ENCODE assay signal across 12 mouse cellular contexts in the genomic region with DNA sequence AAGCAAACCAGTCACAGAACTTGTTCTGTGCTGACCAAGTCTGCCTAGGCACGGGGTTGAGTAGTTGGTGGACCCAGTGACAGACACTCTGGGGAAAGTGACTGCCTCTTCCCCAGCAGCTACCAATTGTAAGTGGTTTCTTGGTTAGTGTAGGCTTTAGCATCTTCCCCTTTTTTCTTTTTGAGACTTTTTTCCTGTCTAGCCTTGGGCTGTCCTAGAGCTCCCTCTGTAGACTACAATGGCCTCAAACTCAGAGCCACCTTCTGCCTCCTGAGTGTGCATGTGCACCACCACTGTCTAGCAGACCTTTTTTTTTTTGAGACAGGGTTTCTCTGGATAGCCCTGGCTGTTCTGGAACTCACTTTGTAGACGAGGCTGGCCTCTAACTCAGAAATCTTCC. TPM values are rescaled to one million over a fixed set of nuclear protein-coding genes. Genes with fewer than 3 reads are reported as not detected.
DNase-seq lines count a peak whose midpoint lies in the region; ATAC-seq and TF ChIP-seq lines count a peak whose summit lies in the region.
"Had no signal": no experiment of that assay in that cellular context is flagged by ENCODE, and none has a peak within 500 bp of the region (broad histone marks: within the 10 kb centered on the region; RNA-seq: fewer than 3 reads in every experiment).

No protein-coding gene starts in this region.

- H3K4me3 ChIP-seq in embryonic fibroblast, embryonic 13.5 days (ENCODE audit: insufficient read depth, low read length), result no peak overlapping the region
- H3K4me3 ChIP-seq: neural tube, embryonic 13.5 days had no signal

- no peak for TF ChIP-seq POLR2A in embryonic fibroblast, embryonic 13.5 days (IDR thresholded peaks at IDR 0.05; ENCODE audit: low read depth, low read length)

- no peak for DNase-seq in frontal cortex, postnatal 36 days (ENCODE audit: low spot score in 2 of 2)
- DNase-seq in 416B (ENCODE audit: low read depth), result peak; percentile 86
- no peak for DNase-seq in ovary, postnatal 36 days (ENCODE audit: low spot score)
- DNase-seq in layer of hippocampus, postnatal 36 days, result no peak
- no peak for DNase-seq in right cerebral cortex, postnatal 10 days (ENCODE audit: low spot score in 2 of 2)
- DNase-seq: cerebellum, adult 11 months; gastrocnemius, postnatal 10 days had no signal

- peak; percentile 39; the same call in 1 of the 2 replicates for ATAC-seq in frontal cortex, adult (ENCODE audit: low TSS enrichment)
- ATAC-seq in megakaryocyte, adult 5-6 weeks (ENCODE audit: poor library complexity, severe bottlenecking), result peak; percentile 93

- H3K27ac ChIP-seq in embryonic fibroblast, embryonic 13.5 days (ENCODE audit: insufficient read depth, low read length), result no peak overlapping the region
- H3K27ac ChIP-seq: neural tube, embryonic 13.5 days had no signal

- TF ChIP-seq CTCF in embryonic fibroblast, embryonic 13.5 days (IDR thresholded peaks at IDR 0.05; ENCODE audit: borderline replicate concordance, insufficient read depth, low read length), result 0 out of 2 replicates have a peak, but pooled peaks have one; percentile 6

- H3K4me1 ChIP-seq in embryonic fibroblast, embryonic 13.5 days (ENCODE audit: control insufficient read depth, insufficient read depth, low read length), result no peaks in the 10 kb centered on the region

RNA-seq across cellular contexts. Expression of a gene that starts 15.8 kb away (rescaled TPM):
- 82.0 and 82.8 TPM in 2 replicates for polyA plus RNA-seq in embryonic fibroblast, embryonic 13.5 days (2011; ENCODE audit: insufficient read length, low read depth, missing spikeins)
- 7.6 and 12.8 TPM in 2 replicates for total RNA-seq in megakaryocyte, adult 5-6 weeks (2015)
- 10.6 and 15.5 TPM in 2 replicates for total RNA-seq in megakaryocyte, adult 5-6 weeks (2017)
- total RNA-seq in layer of hippocampus, postnatal 36 days (2021), result 10 to 100 TPM in 1 of 2 experiments, not detected in 1; 12.7 TPM
- polyA plus RNA-seq: limb, embryonic 11.5 days had no signal

RNA-seq across cellular contexts. Expression of a gene that starts 16.3 kb away (rescaled TPM):
- 73.6 and 83.9 TPM in 2 replicates for polyA plus RNA-seq in embryonic fibroblast, embryonic 13.5 days (2011; ENCODE audit: insufficient read length, low read depth, missing spikeins)
- 24.9 and 31.9 TPM in 2 replicates for total RNA-seq in megakaryocyte, adult 5-6 weeks (2015)
- 13.3 and 20.1 TPM in 2 replicates for total RNA-seq in megakaryocyte, adult 5-6 weeks (2017)
- total RNA-seq in layer of hippocampus, postnatal 36 days (2021), result 10 to 100 TPM; 86.6 to 95.8 TPM
